In the genomic region with DNA sequence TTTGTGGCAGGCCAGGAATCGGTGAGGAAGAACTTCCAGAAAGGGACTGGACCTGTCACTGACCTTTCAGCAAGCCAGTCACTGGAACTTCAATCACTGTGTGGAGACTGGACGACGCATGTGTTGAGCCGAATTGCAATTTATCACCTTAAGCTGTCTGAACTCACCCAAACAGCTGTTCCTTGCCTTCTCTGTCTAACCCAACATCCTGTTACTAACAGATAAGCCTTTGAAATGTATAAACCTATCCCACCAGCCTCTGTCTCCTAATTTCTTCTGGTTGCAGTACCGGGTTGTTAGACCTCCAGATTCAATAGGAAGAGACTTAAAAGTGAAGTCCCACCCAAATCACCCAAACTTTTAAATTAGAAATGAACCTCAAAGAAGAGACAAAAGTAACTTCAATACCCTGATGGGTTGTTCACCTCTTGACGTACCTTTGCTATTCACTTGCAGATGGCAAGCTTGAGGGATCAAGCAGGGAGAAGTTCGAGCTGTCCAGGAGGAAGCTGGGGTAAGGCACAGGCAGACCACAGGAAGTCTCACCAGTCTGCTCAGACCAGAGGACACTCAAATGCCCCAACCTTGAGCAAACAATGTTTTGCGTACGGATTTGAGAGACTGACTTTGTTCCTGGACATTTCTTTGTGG, we compare ENCODE assay signal across 12 mouse cellular contexts. TPM values are rescaled to one million over a fixed set of nuclear protein-coding genes. Genes with fewer than 3 reads are reported as not detected.
DNase-seq lines count a peak whose midpoint lies in the region; ATAC-seq and TF ChIP-seq lines count a peak whose summit lies in the region.
"Had no signal": no experiment of that assay in that cellular context is flagged by ENCODE, and none has a peak within 500 bp of the region (broad histone marks: within the 10 kb centered on the region; RNA-seq: fewer than 3 reads in every experiment).

No protein-coding gene starts in this region.

- TF ChIP-seq CTCF in intestine, postnatal 0 days (IDR thresholded peaks at IDR 0.05; ENCODE audit: low read depth): no peak
- no peak for TF ChIP-seq CTCF in gastrocnemius, adult 2 months (IDR thresholded peaks at IDR 0.05)

- no peaks in the 10 kb centered on the region for H3K9me3 ChIP-seq in intestine, embryonic 14.5 days (ENCODE audit: control insufficient read depth, low read length)
- no peaks in the 10 kb centered on the region for H3K9me3 ChIP-seq in intestine, postnatal 0 days (ENCODE audit: control insufficient read depth)
- H3K9me3 ChIP-seq: G1E; stomach, embryonic 15.5 days had no signal

- 34% methylated on average over 9 of the region's 9 CpGs for WGBS in intestine, embryonic 14.5 days
- WGBS in intestine, postnatal 0 days: 43% methylated on average over 9 of the region's 9 CpGs

- no peak overlapping the region for H3K4me3 ChIP-seq in intestine, embryonic 14.5 days (ENCODE audit: low read depth, low read length)
- no peak overlapping the region for H3K4me3 ChIP-seq in intestine, postnatal 0 days (ENCODE audit: low read depth, low read length)
- no peak overlapping the region for H3K4me3 ChIP-seq in gastrocnemius, adult 2 months
- H3K4me3 ChIP-seq: heart, embryonic 12.5 days; stomach, embryonic 15.5 days had no signal

- no peaks in the 10 kb centered on the region for H3K27me3 ChIP-seq in intestine, embryonic 14.5 days (replicated peaks; ENCODE audit: control insufficient read depth, insufficient read depth, low read length)
- H3K27me3 ChIP-seq in intestine, postnatal 0 days (replicated peaks; ENCODE audit: control insufficient read depth, insufficient read depth, low read length): no peaks in the 10 kb centered on the region
- H3K27me3 ChIP-seq: heart, embryonic 12.5 days; stomach, embryonic 15.5 days had no signal

- H3K4me2 ChIP-seq in intestine, embryonic 14.5 days (ENCODE audit: low read length): no peak overlapping the region
- no peak overlapping the region for H3K4me2 ChIP-seq in intestine, postnatal 0 days (replicated peaks; ENCODE audit: low read depth)
- H3K4me2 ChIP-seq: heart, embryonic 12.5 days; hindbrain, embryonic 14.5 days; stomach, embryonic 15.5 days had no signal

- intact Hi-C loops in gastrocnemius, adult 2 months (cut with DNase I): no loop called here

- no peak overlapping the region for H3K27ac ChIP-seq in intestine, embryonic 14.5 days (ENCODE audit: low read depth)
- no peak overlapping the region for H3K27ac ChIP-seq in intestine, postnatal 0 days (ENCODE audit: low read depth, low read length)
- no peak overlapping the region for H3K27ac ChIP-seq in gastrocnemius, adult 2 months
- H3K27ac ChIP-seq: hindbrain, embryonic 14.5 days; liver, embryonic 14.5 days; stomach, embryonic 15.5 days had no signal

- 0 out of 2 replicates have a peak overlapping the region, but pooled peaks have one; percentile 13 for H3K9ac ChIP-seq in intestine, embryonic 14.5 days (ENCODE audit: low read length)
- H3K9ac ChIP-seq in intestine, postnatal 0 days (ENCODE audit: low read depth, low read length): no peak overlapping the region
- H3K9ac ChIP-seq: heart, embryonic 12.5 days; hindbrain, embryonic 14.5 days; liver, embryonic 14.5 days; stomach, embryonic 15.5 days had no signal

- no peak for DNase-seq in intestine, embryonic 14.5 days (ENCODE audit: low spot score)
- peak; percentile 12 for DNase-seq in thymus, postnatal 0 days (ENCODE audit: low spot score)
- DNase-seq in thymus, postnatal 10 days (ENCODE audit: low spot score in 2 of 2): no peak
- no peak for DNase-seq in gastrocnemius, adult 2 months
- no peak for DNase-seq in embryo, embryonic 11 days

- ATAC-seq in intestine, embryonic 14.5 days (replicated peaks; ENCODE audit: low FRiP score, low TSS enrichment, low read depth): 0 out of 2 replicates have a peak, but pooled peaks have one; percentile 45
- ATAC-seq in intestine, postnatal 0 days: no peak
- peak; percentile 75 to 79 for ATAC-seq in hematopoietic stem cell, adult 5-6 weeks (replicated peaks in 1 of 2; ENCODE audit: insufficient read depth in 1 of 2, low FRiP score in 2 of 2, low TSS enrichment in 1 of 2, low read depth in 1 of 2, poor library complexity in 2 of 2, severe bottlenecking in 2 of 2)

- H3K4me1 ChIP-seq in intestine, embryonic 14.5 days (replicated peaks; ENCODE audit: control insufficient read depth, insufficient read depth, low read length): peaks cover 7% of the 10 kb centered on the region; the same call in 1 of the 2 replicates
- no peaks in the 10 kb centered on the region for H3K4me1 ChIP-seq in intestine, postnatal 0 days (replicated peaks; ENCODE audit: control insufficient read depth, insufficient read depth, low read length)
- H3K4me1 ChIP-seq: heart, embryonic 12.5 days; stomach, embryonic 15.5 days had no signal

- H3K36me3 ChIP-seq in intestine, embryonic 14.5 days (ENCODE audit: control insufficient read depth, insufficient read depth, low read length): no peaks in the 10 kb centered on the region
- no peaks in the 10 kb centered on the region for H3K36me3 ChIP-seq in intestine, postnatal 0 days (ENCODE audit: control insufficient read depth, insufficient read depth)
- H3K36me3 ChIP-seq: G1E; heart, embryonic 12.5 days; stomach, embryonic 15.5 days had no signal

RNA-seq across cellular contexts. Expression of a gene that starts 13.0 kb away (rescaled TPM):
- 44.3 and 46.3 TPM in 2 replicates for polyA plus RNA-seq in intestine, embryonic 14.5 days (2014; fragmentation: Nextera tagmentation; extraction: Ambion mirVana)
- polyA plus RNA-seq in intestine, postnatal 0 days (2015; fragmentation: Nextera tagmentation; extraction: Ambion mirVana): 10.7 and 11.6 TPM in 2 replicates
- polyA plus RNA-seq in thymus, postnatal 0 days (2015; fragmentation: Nextera tagmentation; extraction: Ambion mirVana): 29.6 and 30.0 TPM in 2 replicates
- total RNA-seq in hematopoietic stem cell, adult 5-6 weeks (2017): 72.4 and 88.5 TPM in 2 replicates
- total RNA-seq in gastrocnemius, adult 2 months (2021): 1 to 10 TPM; 8.3 to 9.9 TPM

RNA-seq across cellular contexts. Expression of a gene that starts 53.3 kb away (rescaled TPM):
- polyA plus RNA-seq in intestine, embryonic 14.5 days (2014; fragmentation: Nextera tagmentation; extraction: Ambion mirVana): 25.2 and 27.2 TPM in 2 replicates
- polyA plus RNA-seq in intestine, postnatal 0 days (2015; fragmentation: Nextera tagmentation; extraction: Ambion mirVana): 47.7 and 47.8 TPM in 2 replicates
- 18.8 and 21.3 TPM in 2 replicates for polyA plus RNA-seq in thymus, postnatal 0 days (2015; fragmentation: Nextera tagmentation; extraction: Ambion mirVana)
- 8.2 and 23.8 TPM in 2 replicates for total RNA-seq in hematopoietic stem cell, adult 5-6 weeks (2017)
- 10 to 100 TPM; 45.9 to 49.7 TPM for total RNA-seq in gastrocnemius, adult 2 months (2021)
